Mouse (Mus musculus) hindbrain, embryonic 11.5 days (tissue): ENCODE measurements around the gene Robo1. TPM values are rescaled to one million over a fixed set of nuclear protein-coding genes. Genes with fewer than 3 reads are reported as not detected.

ENCODE experiments used
- ATAC-seq: fragments of 200-750 bp; cut with Nextera tagmentation; 2 replicates; pipeline ENCODE4 v1.8.0; 2017; ENCODE audit warnings: mild to moderate bottlenecking, moderate TSS enrichment, moderate library complexity; ENCODE audit not compliant: low FRiP score
- DNase-seq: peaks from one replicate; pipeline ENCODE4 v3.0.0-alpha.2; 2015; ENCODE audit warnings: low spot score
- H3K27ac ChIP-seq: fragments of 300-500 bp; sonication (generic); 2 replicates; pipeline ENCODE4 v1.5.1; 2014; ENCODE audit warnings: mild to moderate bottlenecking, low read depth, low read length
- H3K27me3 ChIP-seq: fragments of 300-500 bp; sonication (generic); 2 replicates; pipeline ENCODE4 v1.6.1; 2014; ENCODE audit warnings: mild to moderate bottlenecking, low read length, moderate library complexity, mixed read lengths; ENCODE audit not compliant: control insufficient read depth, insufficient read depth
- H3K36me3 ChIP-seq: fragments of 300-500 bp; sonication (generic); 2 replicates; pipeline ENCODE4 v1.6.1; 2014; ENCODE audit warnings: mild to moderate bottlenecking, low read length, moderate library complexity, mixed read lengths; ENCODE audit not compliant: control insufficient read depth, insufficient read depth
- H3K4me1 ChIP-seq: fragments of 300-500 bp; sonication (generic); replicated peaks from 2 replicates; pipeline ENCODE4 v1.6.1; 2014; ENCODE audit warnings: low read length, mixed read lengths; ENCODE audit not compliant: control insufficient read depth, insufficient read depth
- H3K4me2 ChIP-seq: fragments of 300-500 bp; sonication (generic); replicated peaks from 2 replicates; pipeline ENCODE4 v1.6.1; 2014; ENCODE audit warnings: mild to moderate bottlenecking, low read depth, low read length
- H3K4me3 ChIP-seq: fragments of 300-500 bp; sonication (generic); 2 replicates; pipeline ENCODE4 v1.5.1; 2014; ENCODE audit warnings: low read depth, low read length
- H3K9ac ChIP-seq: fragments of 300-500 bp; sonication (generic); 2 replicates; pipeline ENCODE4 v1.6.1; 2014; ENCODE audit warnings: low read depth, low read length
- H3K9me3 ChIP-seq: fragments of 300-500 bp; sonication (generic); 2 replicates; pipeline ENCODE4 v1.6.1; 2016; ENCODE audit warnings: low read length; ENCODE audit not compliant: control insufficient read depth
- WGBS: fragments of 180-500 bp; shearing (Covaris S2); extraction: QIAGEN DNeasy Blood & Tissue Kit; methylation state at CpG from one replicate; pipeline ENCODE4 v1.1.7; 2014; 5-methylcytosine and 5-hydroxymethylcytosine counted together
- polyA plus RNA-seq: library from polyadenylated mRNA; unstranded; fragments of >200 nt; fragmentation: Nextera tagmentation; extraction: Ambion mirVana; gene quantifications from 2 replicates; pipeline ENCODE4 v1.2.1, GENCODE M21; 2014

The Robo1 gene
- polyA plus RNA-seq, 1 experiment from 2014 or later, result 55.9 TPM

DNA sequence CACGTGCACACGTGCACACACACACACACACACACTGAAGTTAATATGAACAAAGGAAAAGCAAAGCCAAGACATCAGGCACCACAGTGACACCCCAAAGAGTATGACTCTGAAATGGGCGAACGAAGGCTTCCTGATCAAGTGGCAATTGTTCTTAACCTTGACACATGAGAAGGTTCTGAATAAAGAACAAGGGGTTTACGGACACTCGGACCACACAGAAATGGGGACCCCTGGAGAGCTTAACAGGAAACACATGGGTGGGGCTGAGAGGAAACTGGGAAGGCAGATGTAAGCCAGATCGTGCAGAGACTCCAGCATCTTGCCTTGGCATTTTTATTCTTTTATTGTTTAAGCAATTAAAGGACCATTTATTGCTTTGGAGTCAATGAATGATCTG, 703.2 kb downstream of the Robo1 start:
- no peak overlapping the region for H3K9ac ChIP-seq
- H3K27me3 ChIP-seq, result no peaks in the 10 kb centered on the region
- 66% methylated on average over 7 of the region's 7 CpGs for WGBS
- no peaks in the 10 kb centered on the region for H3K4me1 ChIP-seq
- H3K27ac ChIP-seq, result no peak overlapping the region
- H3K9me3 ChIP-seq, result no peaks in the 10 kb centered on the region
- H3K4me2 ChIP-seq, result no peak overlapping the region
- DNase-seq (no peak), ATAC-seq (no peak)
- no peak overlapping the region for H3K4me3 ChIP-seq
- H3K36me3 ChIP-seq, result peaks cover 2% of the 10 kb centered on the region; the same call in 1 of the 2 replicates

- no peak overlapping the region for H3K9ac ChIP-seq
- 94% methylated on average over 11 of the region's 11 CpGs for WGBS
- no peak for ATAC-seq
Measured at GRCm38 (mm10) chr16:73012926-73013325, 704.8 kb downstream of the Robo1 start.

DNA sequence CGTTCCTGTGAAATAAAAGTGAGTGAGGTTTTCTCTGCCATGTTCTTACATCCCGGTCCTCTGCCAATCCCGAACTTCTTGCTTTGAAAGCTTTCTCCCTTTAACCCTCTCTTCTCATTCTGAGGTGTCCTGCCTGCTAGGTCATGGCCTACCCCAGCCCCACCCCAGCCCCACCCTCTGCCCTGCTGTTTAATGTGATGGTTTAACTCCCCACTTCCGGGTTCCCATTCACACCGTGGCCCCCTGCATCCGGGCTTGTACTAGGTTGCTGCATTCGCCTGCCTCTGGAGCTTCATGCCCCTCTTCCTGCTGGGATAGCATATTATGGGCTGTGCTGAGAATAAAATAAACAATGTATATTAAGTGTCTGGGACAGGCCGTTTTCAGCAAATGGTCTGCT, 706.4 kb downstream of the Robo1 start:
- peaks cover 2% of the 10 kb centered on the region; the same call in 1 of the 2 replicates for H3K36me3 ChIP-seq

More at GRCm38 (mm10) chr16:73012926-73013325, 704.8 kb downstream of the Robo1 start:
- no peak for DNase-seq
- Histone ChIP-seq H3K4me3 (no peak overlapping the region), H3K4me2 (no peak overlapping the region), H3K27me3 (no peaks in the 10 kb centered on the region), H3K4me1 (no peaks in the 10 kb centered on the region), H3K36me3 (peaks cover 2% of the 10 kb centered on the region; the same call in 1 of the 2 replicates), H3K27ac (no peak overlapping the region), H3K9me3 (no peaks in the 10 kb centered on the region)

DNA sequence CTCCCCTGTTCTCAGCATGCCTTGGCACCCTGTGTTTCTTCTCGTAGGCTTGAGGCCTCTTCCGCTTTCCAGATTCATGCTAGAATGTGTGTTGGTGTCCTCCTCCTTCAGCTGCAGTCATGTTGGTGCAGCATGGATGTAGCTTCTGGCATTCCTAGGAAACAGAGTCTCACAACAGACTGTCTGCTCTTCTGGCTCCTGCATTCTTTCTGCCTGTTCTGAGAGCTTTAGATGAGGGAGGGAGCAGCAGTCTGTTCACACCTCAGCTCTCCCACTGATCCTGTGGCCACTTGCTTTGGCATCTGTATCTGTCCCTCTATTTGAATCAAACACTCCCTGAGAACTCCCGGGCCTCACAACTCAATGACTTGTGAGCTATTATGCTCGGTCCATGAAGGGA, 707.9 kb downstream of the Robo1 start:
- 77% methylated on average over 4 of the region's 4 CpGs for WGBS
- DNase-seq, result no peak
- no peaks in the 10 kb centered on the region for H3K9me3 ChIP-seq
- H3K27ac ChIP-seq, result no peak overlapping the region
- no peak overlapping the region for H3K4me2 ChIP-seq
- ATAC-seq, result no peak
- no peaks in the 10 kb centered on the region for H3K27me3 ChIP-seq
- H3K4me1 ChIP-seq, result no peaks in the 10 kb centered on the region
- peaks cover 2% of the 10 kb centered on the region; the same call in 1 of the 2 replicates for H3K36me3 ChIP-seq
- no peak overlapping the region for H3K4me3 ChIP-seq
- no peak overlapping the region for H3K9ac ChIP-seq

More for the DNA sequence above, 706.4 kb downstream of the Robo1 start:
- DNase-seq, result no peak
- no peaks in the 10 kb centered on the region for H3K4me1 ChIP-seq
- no peak for ATAC-seq
- no peak overlapping the region for H3K27ac ChIP-seq
- no peaks in the 10 kb centered on the region for H3K27me3 ChIP-seq
- H3K9ac ChIP-seq, result no peak overlapping the region
- H3K4me3 ChIP-seq, result no peak overlapping the region
- 70% methylated on average over 8 of the region's 8 CpGs for WGBS
- no peak overlapping the region for H3K4me2 ChIP-seq
- H3K9me3 ChIP-seq, result no peaks in the 10 kb centered on the region

DNA sequence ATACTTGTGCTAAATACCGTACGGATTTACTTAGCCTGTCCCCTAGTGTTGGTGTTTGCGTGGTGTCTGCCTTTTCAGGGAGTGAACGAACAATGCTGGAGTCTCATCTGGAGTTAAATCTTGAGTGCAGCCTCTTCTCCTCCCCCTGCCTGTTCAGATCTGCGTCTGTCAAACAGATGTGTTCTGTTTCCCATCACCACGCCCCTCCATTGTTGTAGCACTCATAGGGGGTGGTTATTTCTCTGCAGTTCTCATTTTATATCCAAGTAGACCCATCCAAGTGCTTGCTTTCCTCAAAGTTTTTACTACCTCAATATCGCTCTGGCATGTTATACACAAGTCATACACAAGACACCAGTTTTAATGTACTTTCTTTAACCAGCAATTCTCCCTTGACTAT, 708.7 kb downstream of the Robo1 start:
- Histone ChIP-seq H3K4me1 (no peaks in the 10 kb centered on the region), H3K27ac (no peak overlapping the region), H3K4me2 (no peak overlapping the region), H3K4me3 (no peak overlapping the region), H3K27me3 (no peaks in the 10 kb centered on the region), H3K9ac (no peak overlapping the region), H3K36me3 (peaks cover 2% of the 10 kb centered on the region; the same call in 1 of the 2 replicates), H3K9me3 (no peaks in the 10 kb centered on the region)
- 74% methylated on average over 7 of the region's 7 CpGs for WGBS
- DNase-seq (no peak), ATAC-seq (no peak)

- Histone ChIP-seq H3K9ac (no peak overlapping the region), H3K27me3 (no peaks in the 10 kb centered on the region), H3K36me3 (no peaks in the 10 kb centered on the region), H3K9me3 (no peaks in the 10 kb centered on the region), H3K4me1 (no peaks in the 10 kb centered on the region), H3K4me3 (no peak overlapping the region), H3K27ac (no peak overlapping the region), H3K4me2 (no peak overlapping the region)
- WGBS, result 97% methylated on average over 13 of the region's 13 CpGs
- no peak for ATAC-seq
- no peak for DNase-seq
Measured at GRCm38 (mm10) chr16:73024326-73024725, 716.2 kb downstream of the Robo1 start.

DNA sequence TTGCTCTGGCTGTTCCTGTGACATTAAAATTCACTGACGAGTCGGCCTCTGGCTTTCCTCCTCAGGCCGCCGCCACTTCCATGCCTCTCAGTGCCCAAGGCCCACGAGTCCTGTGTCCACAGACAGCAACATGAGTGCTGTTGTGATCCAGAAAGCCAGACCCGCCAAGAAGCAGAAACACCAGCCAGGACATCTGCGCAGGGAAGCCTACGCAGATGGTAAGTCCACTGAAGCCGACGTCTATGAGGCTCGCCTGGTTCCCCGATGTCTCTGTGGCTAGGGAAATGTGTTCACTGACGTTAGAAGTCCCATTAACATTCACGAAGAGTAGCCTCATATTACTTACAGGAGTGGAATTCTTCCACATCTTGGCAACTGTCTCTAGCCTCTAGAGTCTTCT, 719.6 kb downstream of the Robo1 start:
- Histone ChIP-seq H3K27ac (no peak overlapping the region), H3K27me3 (no peaks in the 10 kb centered on the region), H3K4me1 (no peaks in the 10 kb centered on the region), H3K9ac (no peak overlapping the region), H3K4me2 (no peak overlapping the region), H3K4me3 (no peak overlapping the region), H3K9me3 (no peaks in the 10 kb centered on the region), H3K36me3 (no peaks in the 10 kb centered on the region)
- ATAC-seq, result no peak
- WGBS, result 91% methylated on average over 14 of the region's 14 CpGs
- no peak for DNase-seq

DNA sequence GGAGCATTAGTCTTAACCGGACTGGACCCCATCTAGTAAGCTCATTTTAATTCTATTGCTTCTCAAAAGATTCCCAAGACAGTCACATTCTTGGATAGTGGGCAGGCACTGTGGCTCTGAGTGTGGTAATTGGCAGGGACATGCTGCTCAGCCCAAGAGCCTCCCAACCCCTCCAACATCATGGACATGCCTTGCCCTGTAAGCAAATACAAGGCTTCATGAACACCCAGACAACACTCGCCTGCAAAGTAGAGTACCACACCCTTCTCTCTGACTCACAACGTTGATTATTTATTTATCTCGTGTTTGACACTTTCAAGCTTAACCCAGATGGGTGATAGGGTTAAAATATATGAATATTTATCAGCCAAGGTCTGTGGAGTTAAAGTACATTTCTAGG, 722.9 kb downstream of the Robo1 start:
- Histone ChIP-seq H3K9me3 (no peaks in the 10 kb centered on the region), H3K36me3 (no peaks in the 10 kb centered on the region), H3K9ac (no peak overlapping the region), H3K27ac (no peak overlapping the region), H3K27me3 (no peaks in the 10 kb centered on the region), H3K4me3 (no peak overlapping the region), H3K4me2 (no peak overlapping the region), H3K4me1 (no peaks in the 10 kb centered on the region)
- ATAC-seq, result no peak
- DNase-seq, result no peak
- 81% methylated on average over 4 of the region's 4 CpGs for WGBS

- Histone ChIP-seq H3K4me3 (no peak overlapping the region), H3K9ac (no peak overlapping the region), H3K4me1 (no peaks in the 10 kb centered on the region), H3K4me2 (no peak overlapping the region), H3K27ac (no peak overlapping the region), H3K9me3 (no peaks in the 10 kb centered on the region), H3K36me3 (0 out of 2 replicates have a peak, but pooled peaks cover 2% of the 10 kb centered on the region), H3K27me3 (no peaks in the 10 kb centered on the region)
- ATAC-seq (no peak), DNase-seq (no peak)
- WGBS, result 72% methylated on average over 20 of the region's 20 CpGs
Measured at GRCm38 (mm10) chr16:73035210-73035985, 727.3 kb downstream of the Robo1 start.
